12 mouse cellular contexts compared by ENCODE assay signal in genomic region chr1:23188216-23188615, GRCm38 (mm10).
A peak's percentile ranks its signal among the peaks of the same experiment; 100 is the strongest.
DNase-seq lines count a peak whose midpoint lies in the region; ATAC-seq and TF ChIP-seq lines count a peak whose summit lies in the region.
"Had no signal": no experiment of that assay in that cellular context is flagged by ENCODE, and none has a peak within 500 bp of the region (broad histone marks: within the 10 kb centered on the region; RNA-seq: fewer than 3 reads in every experiment).

No protein-coding gene starts in this region.

- ATAC-seq in kidney, embryonic 15.5 days (replicated peaks; ENCODE audit: low FRiP score), result no peak
- no peak for ATAC-seq in heart, embryonic 13.5 days (ENCODE audit: extremely low read depth, insufficient number of reproducible peaks, low FRiP score, low TSS enrichment)
- no peak for ATAC-seq in liver, embryonic 15.5 days (ENCODE audit: insufficient read depth)
- no peak for ATAC-seq in erythroid progenitor cell, adult 5-6 weeks (replicated peaks; ENCODE audit: low FRiP score, poor library complexity, severe bottlenecking)
- ATAC-seq: CD4-positive, CD25-positive, alpha-beta regulatory T cell, adult 4 months; forebrain, embryonic 13.5 days had no signal

- no peaks in the 10 kb centered on the region for H3K9me3 ChIP-seq in kidney, embryonic 15.5 days (replicated peaks)
- H3K9me3 ChIP-seq in heart, embryonic 13.5 days, result no peaks in the 10 kb centered on the region
- H3K9me3 ChIP-seq in liver, embryonic 15.5 days (replicated peaks), result no peaks in the 10 kb centered on the region
- H3K9me3 ChIP-seq: forebrain, embryonic 13.5 days had no signal

- no peak for DNase-seq in kidney, adult 9 months
- no peak for DNase-seq in adrenal gland, adult 8-10 months
- DNase-seq in urinary bladder, postnatal 14 days (ENCODE audit: low spot score), result no peak
- DNase-seq: embryo, embryonic 11 days; midbrain, embryonic 14.5 days had no signal

- H3K4me3 ChIP-seq in kidney, embryonic 15.5 days (replicated peaks), result no peak overlapping the region
- no peak overlapping the region for H3K4me3 ChIP-seq in bone marrow macrophage, adult 2 months (ENCODE audit: insufficient read depth, low read length)
- H3K4me3 ChIP-seq in heart, embryonic 13.5 days, result peak overlapping the region; percentile 14; the same call in 1 of the 2 replicates
- H3K4me3 ChIP-seq in liver, embryonic 15.5 days (replicated peaks), result no peak overlapping the region
- H3K4me3 ChIP-seq: forebrain, embryonic 13.5 days had no signal

- no peaks in the 10 kb centered on the region for H3K36me3 ChIP-seq in kidney, embryonic 15.5 days
- no peaks in the 10 kb centered on the region for H3K36me3 ChIP-seq in heart, embryonic 13.5 days
- H3K36me3 ChIP-seq in liver, embryonic 15.5 days (replicated peaks), result no peaks in the 10 kb centered on the region

- TF ChIP-seq POLR2A in bone marrow macrophage, adult 2 months (IDR thresholded peaks at IDR 0.05; ENCODE audit: borderline replicate concordance, low read depth, low read length), result no peak

- H3K4me1 ChIP-seq in kidney, embryonic 15.5 days, result 0 out of 2 replicates have a peak, but pooled peaks cover 6% of the 10 kb centered on the region
- peaks cover 26% of the 10 kb centered on the region for H3K4me1 ChIP-seq in bone marrow macrophage, adult 2 months (ENCODE audit: control insufficient read depth, insufficient read depth, low read length)
- H3K4me1 ChIP-seq in heart, embryonic 13.5 days, result peaks cover 17% of the 10 kb centered on the region
- H3K4me1 ChIP-seq in liver, embryonic 15.5 days (replicated peaks), result peaks cover 3% of the 10 kb centered on the region
- H3K4me1 ChIP-seq: forebrain, embryonic 13.5 days had no signal

- H3K27me3 ChIP-seq in kidney, embryonic 15.5 days, result no peaks in the 10 kb centered on the region
- no peaks in the 10 kb centered on the region for H3K27me3 ChIP-seq in heart, embryonic 13.5 days (replicated peaks)
- H3K27me3 ChIP-seq in liver, embryonic 15.5 days, result no peaks in the 10 kb centered on the region
- H3K27me3 ChIP-seq: forebrain, embryonic 13.5 days had no signal

- TF ChIP-seq CTCF in bone marrow macrophage, adult 2 months (IDR thresholded peaks at IDR 0.05; ENCODE audit: low read depth, low read length), result no peak

- no peak overlapping the region for H3K9ac ChIP-seq in kidney, embryonic 15.5 days
- H3K9ac ChIP-seq in heart, embryonic 13.5 days, result no peak overlapping the region
- H3K9ac ChIP-seq in liver, embryonic 15.5 days, result no peak overlapping the region
- H3K9ac ChIP-seq: forebrain, embryonic 13.5 days had no signal

- peak overlapping the region; percentile 16; the same call in 1 of the 2 replicates for H3K4me2 ChIP-seq in kidney, embryonic 15.5 days
- H3K4me2 ChIP-seq in heart, embryonic 13.5 days, result peak overlapping the region; percentile 53
- peak overlapping the region; percentile 27 for H3K4me2 ChIP-seq in liver, embryonic 15.5 days
- H3K4me2 ChIP-seq: forebrain, embryonic 13.5 days had no signal

- WGBS in kidney, embryonic 15.5 days, result 44% methylated on average over 5 of the region's 5 CpGs
- 16% methylated on average over 5 of the region's 5 CpGs for WGBS in heart, embryonic 13.5 days
- WGBS in liver, embryonic 15.5 days (ENCODE audit: insufficient replicate concordance), result 32% methylated on average over 5 of the region's 5 CpGs

- peak overlapping the region; percentile 76 for H3K27ac ChIP-seq in kidney, embryonic 15.5 days
- peak overlapping the region; percentile 58 for H3K27ac ChIP-seq in bone marrow macrophage, adult 2 months (ENCODE audit: insufficient read depth, low read depth, low read length)
- peak overlapping the region; percentile 95 for H3K27ac ChIP-seq in heart, embryonic 13.5 days (replicated peaks)
- peak overlapping the region; percentile 75 for H3K27ac ChIP-seq in liver, embryonic 15.5 days (replicated peaks)
- H3K27ac ChIP-seq: forebrain, embryonic 13.5 days had no signal
